Mouse (Mus musculus) liver, postnatal 0 days (tissue): ENCODE results near the gene Wfs1.

ENCODE experiments used
- CTCF ChIP-seq: sonication (generic); IDR thresholded peaks from 2 replicates; pipeline ENCODE4 v1.5.1; 2016; ENCODE audit warnings: antibody characterized with exemption, low read depth
- EP300 ChIP-seq: IDR thresholded peaks from 2 replicates; pipeline ENCODE4 v1.6.1; 2016; ENCODE audit warnings: antibody characterized with exemption, low read depth, mild to moderate bottlenecking

- TF ChIP-seq EP300: no peak
- no peak for TF ChIP-seq CTCF
Measured at GRCm38 (mm10) chr5:37028104-37028485, 39.1 kb upstream of the Wfs1 start.
